Mouse (Mus musculus) R1 (cell line): ENCODE results near the gene Rnf39.

Experiments used
- DNase-seq: peaks from one replicate; pipeline ENCODE4 v3.0.0-alpha.2; 2018; ENCODE audit warnings: low read depth, low spot score

The Rnf39 gene

GRCm38 (mm10) chr17:36938056-36938455 is 4.7 kb upstream of the Rnf39 start:
- DNase-seq, result no peak

GRCm38 (mm10) chr17:36942391-36942790 is 327 bp upstream of the Rnf39 start:
- no peak for DNase-seq

GRCm38 (mm10) chr17:36943691-36944090 is 973 bp downstream of the Rnf39 start:
- DNase-seq, result no peak

GRCm38 (mm10) chr17:36944121-36944775 is 1.5 kb downstream of the Rnf39 start:
- DNase-seq, result peak; percentile 67

- peak; percentile 67 for DNase-seq
These were observed 4.5 kb downstream of the Rnf39 start for GRCm38 (mm10) chr17:36947051-36947819.

- no peak for DNase-seq
These were observed 5.6 kb downstream of the Rnf39 start for GRCm38 (mm10) chr17:36948286-36948685.

- DNase-seq, result no peak
These were observed 6.5 kb downstream of the Rnf39 start for GRCm38 (mm10) chr17:36949265-36949664.

GRCm38 (mm10) chr17:36950981-36951947 is 8.5 kb downstream of the Rnf39 start, which contains the start of gene Ppp1r11:
Gene Ppp1r11 (minus strand): TSS chr17:36951741.
- peak; percentile 99 for DNase-seq

- DNase-seq, result no peak
These were observed 9.9 kb downstream of the Rnf39 start for GRCm38 (mm10) chr17:36952631-36953030.

- DNase-seq, result no peak
These were observed 10.3 kb downstream of the Rnf39 start for GRCm38 (mm10) chr17:36953062-36953461.

GRCm38 (mm10) chr17:36957999-36958743 is 15.5 kb downstream of the Rnf39 start, which contains the start of the genes Znrd1 and Znrd1as:
Gene Znrd1 (minus strand): TSS chr17:36958559.
Gene Znrd1as (plus strand): TSS chr17:36958592.
- DNase-seq, result peak; percentile 99

GRCm38 (mm10) chr17:36958884-36959283 is 16.2 kb downstream of the Rnf39 start:
- DNase-seq, result no peak

- peak; percentile 25 for DNase-seq
These were observed 18.4 kb downstream of the Rnf39 start for GRCm38 (mm10) chr17:36961125-36961524.

GRCm38 (mm10) chr17:36966875-36967274 is 24.2 kb downstream of the Rnf39 start:
- DNase-seq, result peak; percentile 16

GRCm38 (mm10) chr17:36970316-36970890 is 27.7 kb downstream of the Rnf39 start:
- peak; percentile 90 for DNase-seq

GRCm38 (mm10) chr17:36971172-36971850 is 28.6 kb downstream of the Rnf39 start:
- DNase-seq, result peak; percentile 51

- peak; percentile 91 for DNase-seq
These were observed 30.1 kb downstream of the Rnf39 start for GRCm38 (mm10) chr17:36972791-36973190.

GRCm38 (mm10) chr17:36973271-36973787 is 30.6 kb downstream of the Rnf39 start:
- peak; percentile 98 for DNase-seq

- DNase-seq, result peak; percentile 76
These were observed 38.6 kb downstream of the Rnf39 start, which contains the start of gene 2410137M14Rik for GRCm38 (mm10) chr17:36981221-36981813. Gene 2410137M14Rik (minus strand): TSS chr17:36981237.
